Mouse (Mus musculus): ENCODE data around the gene Filip1. TPM values are rescaled to one million over a fixed set of nuclear protein-coding genes. Genes with fewer than 3 reads are reported as not detected.

The Filip1 gene
- polyA plus RNA-seq, 1 experiment: 0.01 TPM

GRCm38 (mm10) chr9:79965003-79965402, 47.6 kb downstream of the Filip1 start:
- H3ac ChIP-seq (ENCODE audit: control insufficient read depth, insufficient read length, low read depth): no peak overlapping the region
- no peak for TF ChIP-seq USF1 (IDR thresholded peaks at IDR 0.05; ENCODE audit: low read depth)
- no peak for TF ChIP-seq CTCF (IDR thresholded peaks at IDR 0.05; ENCODE audit: control insufficient read depth, insufficient read depth, insufficient read length)
- no peak for TF ChIP-seq MAX (IDR thresholded peaks at IDR 0.05)
- no peak for TF ChIP-seq CEBPB (IDR thresholded peaks at IDR 0.05; ENCODE audit: low read depth)
- no peak for TF ChIP-seq MYOG (IDR thresholded peaks at IDR 0.05; ENCODE audit: control insufficient read depth, extremely low read depth, insufficient read length)
- no peak for TF ChIP-seq FOSL1 (IDR thresholded peaks at IDR 0.05; ENCODE audit: insufficient read depth, low read length, poor library complexity, severe bottlenecking)
- TF ChIP-seq MYOD1 (IDR thresholded peaks at IDR 0.05; ENCODE audit: control insufficient read depth, insufficient read length, low read depth): no peak
- no peaks in the 10 kb centered on the region for H3K79me3 ChIP-seq (ENCODE audit: low read depth)
- H3K79me2 ChIP-seq (ENCODE audit: control insufficient read depth, insufficient read depth): no peaks in the 10 kb centered on the region
- no peaks in the 10 kb centered on the region for H3K36me3 ChIP-seq (ENCODE audit: control insufficient read depth, insufficient read depth)
- no peak overlapping the region for H3K4me3 ChIP-seq (ENCODE audit: insufficient read depth, poor library complexity, severe bottlenecking)
- no peaks in the 10 kb centered on the region for H3K27me3 ChIP-seq (ENCODE audit: control insufficient read depth, insufficient read depth, insufficient read length)

GRCm38 (mm10) chr9:79961630-79962285, 50.9 kb downstream of the Filip1 start:
- H3K4me3 ChIP-seq (ENCODE audit: insufficient read depth, poor library complexity, severe bottlenecking): no peak overlapping the region
- no peaks in the 10 kb centered on the region for H3K27me3 ChIP-seq (ENCODE audit: control insufficient read depth, insufficient read depth, insufficient read length)
- H3K79me2 ChIP-seq (ENCODE audit: control insufficient read depth, insufficient read depth): no peaks in the 10 kb centered on the region
- no peaks in the 10 kb centered on the region for H3K79me3 ChIP-seq (ENCODE audit: low read depth)
- no peaks in the 10 kb centered on the region for H3K36me3 ChIP-seq (ENCODE audit: control insufficient read depth, insufficient read depth)
- H3ac ChIP-seq (ENCODE audit: control insufficient read depth, insufficient read length, low read depth): no peak overlapping the region
- TF ChIP-seq CTCF (IDR thresholded peaks at IDR 0.05; ENCODE audit: control insufficient read depth, insufficient read depth, insufficient read length) (no peak), CEBPB (IDR thresholded peaks at IDR 0.05; ENCODE audit: low read depth) (no peak), FOSL1 (IDR thresholded peaks at IDR 0.05; ENCODE audit: insufficient read depth, low read length, poor library complexity, severe bottlenecking) (no peak), MYOD1 (IDR thresholded peaks at IDR 0.05; ENCODE audit: control insufficient read depth, insufficient read length, low read depth) (no peak), MAX (IDR thresholded peaks at IDR 0.05) (no peak), USF1 (IDR thresholded peaks at IDR 0.05; ENCODE audit: low read depth) (no peak), MYOG (IDR thresholded peaks at IDR 0.05; ENCODE audit: control insufficient read depth, extremely low read depth, insufficient read length) (no peak)

- H3ac ChIP-seq (ENCODE audit: control insufficient read depth, insufficient read length, low read depth): no peak overlapping the region
- no peaks in the 10 kb centered on the region for H3K79me2 ChIP-seq (ENCODE audit: control insufficient read depth, insufficient read depth)
- H3K79me3 ChIP-seq (ENCODE audit: low read depth): no peaks in the 10 kb centered on the region
- TF ChIP-seq MYOG (IDR thresholded peaks at IDR 0.05; ENCODE audit: control insufficient read depth, extremely low read depth, insufficient read length) (no peak), USF1 (IDR thresholded peaks at IDR 0.05; ENCODE audit: low read depth) (no peak), MYOD1 (IDR thresholded peaks at IDR 0.05; ENCODE audit: control insufficient read depth, insufficient read length, low read depth) (no peak), MAX (IDR thresholded peaks at IDR 0.05) (no peak), CTCF (IDR thresholded peaks at IDR 0.05; ENCODE audit: control insufficient read depth, insufficient read depth, insufficient read length) (no peak), CEBPB (IDR thresholded peaks at IDR 0.05; ENCODE audit: low read depth) (no peak), FOSL1 (IDR thresholded peaks at IDR 0.05; ENCODE audit: insufficient read depth, low read length, poor library complexity, severe bottlenecking) (no peak)
- H3K4me3 ChIP-seq (ENCODE audit: insufficient read depth, poor library complexity, severe bottlenecking): no peak overlapping the region
- no peaks in the 10 kb centered on the region for H3K27me3 ChIP-seq (ENCODE audit: control insufficient read depth, insufficient read depth, insufficient read length)
- H3K36me3 ChIP-seq (ENCODE audit: control insufficient read depth, insufficient read depth): no peaks in the 10 kb centered on the region
Measured at GRCm38 (mm10) chr9:79960453-79960852, 52.2 kb downstream of the Filip1 start.

GRCm38 (mm10) chr9:79958395-79958794, 54.3 kb downstream of the Filip1 start:
- no peaks in the 10 kb centered on the region for H3K27me3 ChIP-seq (ENCODE audit: control insufficient read depth, insufficient read depth, insufficient read length)
- H3K36me3 ChIP-seq (ENCODE audit: control insufficient read depth, insufficient read depth): no peaks in the 10 kb centered on the region
- H3K4me3 ChIP-seq (ENCODE audit: insufficient read depth, poor library complexity, severe bottlenecking): no peak overlapping the region
- H3ac ChIP-seq (ENCODE audit: control insufficient read depth, insufficient read length, low read depth): no peak overlapping the region
- H3K79me2 ChIP-seq (ENCODE audit: control insufficient read depth, insufficient read depth): no peaks in the 10 kb centered on the region
- TF ChIP-seq USF1 (IDR thresholded peaks at IDR 0.05; ENCODE audit: low read depth): no peak
- peak; percentile 12 for TF ChIP-seq MYOD1 (IDR thresholded peaks at IDR 0.05; ENCODE audit: control insufficient read depth, insufficient read length, low read depth)
- H3K79me3 ChIP-seq (ENCODE audit: low read depth): no peaks in the 10 kb centered on the region

- no peak overlapping the region for H3K4me3 ChIP-seq (ENCODE audit: insufficient read depth, poor library complexity, severe bottlenecking)
- no peaks in the 10 kb centered on the region for H3K36me3 ChIP-seq (ENCODE audit: control insufficient read depth, insufficient read depth)
- no peak overlapping the region for H3ac ChIP-seq (ENCODE audit: control insufficient read depth, insufficient read length, low read depth)
- TF ChIP-seq CTCF (IDR thresholded peaks at IDR 0.05; ENCODE audit: control insufficient read depth, insufficient read depth, insufficient read length) (no peak), MYOG (IDR thresholded peaks at IDR 0.05; ENCODE audit: control insufficient read depth, extremely low read depth, insufficient read length) (no peak), FOSL1 (IDR thresholded peaks at IDR 0.05; ENCODE audit: insufficient read depth, low read length, poor library complexity, severe bottlenecking) (no peak), MAX (IDR thresholded peaks at IDR 0.05) (no peak), CEBPB (IDR thresholded peaks at IDR 0.05; ENCODE audit: low read depth) (no peak), MYOD1 (IDR thresholded peaks at IDR 0.05; ENCODE audit: control insufficient read depth, insufficient read length, low read depth) (no peak), USF1 (IDR thresholded peaks at IDR 0.05; ENCODE audit: low read depth) (no peak)
- no peaks in the 10 kb centered on the region for H3K27me3 ChIP-seq (ENCODE audit: control insufficient read depth, insufficient read depth, insufficient read length)
- H3K79me3 ChIP-seq (ENCODE audit: low read depth): no peaks in the 10 kb centered on the region
- H3K79me2 ChIP-seq (ENCODE audit: control insufficient read depth, insufficient read depth): no peaks in the 10 kb centered on the region
Measured at GRCm38 (mm10) chr9:79954944-79955343, 57.7 kb downstream of the Filip1 start.

- TF ChIP-seq MAX (IDR thresholded peaks at IDR 0.05): no peak
- Histone ChIP-seq H3ac (ENCODE audit: control insufficient read depth, insufficient read length, low read depth) (no peak overlapping the region), H3K79me3 (ENCODE audit: low read depth) (no peaks in the 10 kb centered on the region), H3K27me3 (ENCODE audit: control insufficient read depth, insufficient read depth, insufficient read length) (no peaks in the 10 kb centered on the region), H3K4me3 (ENCODE audit: insufficient read depth, poor library complexity, severe bottlenecking) (no peak overlapping the region), H3K36me3 (ENCODE audit: control insufficient read depth, insufficient read depth) (no peaks in the 10 kb centered on the region), H3K79me2 (ENCODE audit: control insufficient read depth, insufficient read depth) (no peaks in the 10 kb centered on the region)
Measured at GRCm38 (mm10) chr9:79951984-79952383, 60.7 kb downstream of the Filip1 start.

All from C2C12 (cell line).